Comparison of ENCODE assay signal across 20 mouse cellular contexts in genomic region chr17:63970939-63971338, GRCm38 (mm10).
A peak's percentile ranks its signal among the peaks of the same experiment; 100 is the strongest.
DNase-seq lines count a peak whose midpoint lies in the region; ATAC-seq and TF ChIP-seq lines count a peak whose summit lies in the region.
"Had no signal": no experiment of that assay in that cellular context is flagged by ENCODE, and none has a peak within 500 bp of the region (broad histone marks: within the 10 kb centered on the region; RNA-seq: fewer than 3 reads in every experiment).

No protein-coding gene starts in this region.

- H3K36me3 ChIP-seq in heart, postnatal 0 days (replicated peaks; ENCODE audit: control insufficient read depth, insufficient read depth, low read length), result no peaks in the 10 kb centered on the region
- H3K36me3 ChIP-seq in midbrain, postnatal 0 days (ENCODE audit: insufficient read depth, low read length), result 0 out of 2 replicates have a peak, but pooled peaks cover 2% of the 10 kb centered on the region
- no peaks in the 10 kb centered on the region for H3K36me3 ChIP-seq in midbrain, embryonic 15.5 days (replicated peaks)
- H3K36me3 ChIP-seq: forebrain, embryonic 10.5 days; hindbrain, embryonic 12.5 days had no signal

- no peak overlapping the region for H3K27ac ChIP-seq in heart, postnatal 0 days (ENCODE audit: low read depth)
- H3K27ac ChIP-seq in layer of hippocampus, adult 2 months, result no peak overlapping the region
- H3K27ac ChIP-seq in midbrain, postnatal 0 days (ENCODE audit: low read depth, low read length), result no peak overlapping the region
- H3K27ac ChIP-seq in midbrain, embryonic 15.5 days, result no peak overlapping the region
- H3K27ac ChIP-seq: embryonic facial prominence, embryonic 15.5 days; forebrain, embryonic 10.5 days; hindbrain, embryonic 12.5 days had no signal

- H3K4me3 ChIP-seq in heart, postnatal 0 days (ENCODE audit: low read depth, low read length), result no peak overlapping the region
- no peak overlapping the region for H3K4me3 ChIP-seq in layer of hippocampus, adult 2 months
- H3K4me3 ChIP-seq in midbrain, postnatal 0 days (ENCODE audit: low read depth, low read length), result no peak overlapping the region
- H3K4me3 ChIP-seq in midbrain, embryonic 15.5 days, result no peak overlapping the region
- H3K4me3 ChIP-seq: embryonic facial prominence, embryonic 15.5 days; erythroblast, embryonic 14.5 days; forebrain, embryonic 10.5 days; heart, embryonic 12.5 days; hindbrain, embryonic 12.5 days had no signal

- no peak for ATAC-seq in heart, postnatal 0 days (ENCODE audit: insufficient read depth, low read depth)
- ATAC-seq in midbrain, postnatal 0 days (ENCODE audit: low FRiP score), result no peak
- ATAC-seq in midbrain, embryonic 15.5 days (replicated peaks), result no peak
- no peak for ATAC-seq in megakaryocyte progenitor cell, adult 5-6 weeks (replicated peaks; ENCODE audit: poor library complexity)
- ATAC-seq: forebrain, embryonic 16.5 days; hindbrain, embryonic 16.5 days had no signal

- no peaks in the 10 kb centered on the region for H3K27me3 ChIP-seq in heart, postnatal 0 days (ENCODE audit: control insufficient read depth, insufficient read depth, low read length)
- H3K27me3 ChIP-seq in midbrain, postnatal 0 days (ENCODE audit: insufficient read depth, low read length), result no peaks in the 10 kb centered on the region
- no peaks in the 10 kb centered on the region for H3K27me3 ChIP-seq in midbrain, embryonic 15.5 days (replicated peaks)
- H3K27me3 ChIP-seq: embryonic facial prominence, embryonic 15.5 days; heart, embryonic 12.5 days; hindbrain, embryonic 12.5 days had no signal

- no peak for TF ChIP-seq EP300 in heart, postnatal 0 days (IDR thresholded peaks at IDR 0.05; ENCODE audit: low read depth)

- WGBS in heart, postnatal 0 days, result 73% methylated on average over 1 of the region's 1 CpGs
- WGBS in midbrain, postnatal 0 days, result 96% methylated on average over 1 of the region's 1 CpGs
- WGBS in midbrain, embryonic 15.5 days, result 70% methylated on average over 1 of the region's 1 CpGs

- DNase-seq in heart, postnatal 0 days (ENCODE audit: low spot score), result no peak
- no peak for DNase-seq in heart, adult 8-10 months (ENCODE audit: low spot score)
- no peak for DNase-seq in layer of hippocampus, adult 2 months (ENCODE audit: low spot score in 2 of 2)
- no peak for DNase-seq in layer of hippocampus, postnatal 10 days (ENCODE audit: low spot score in 2 of 2)
- no peak for DNase-seq in midbrain, postnatal 0 days (ENCODE audit: low spot score)
- DNase-seq: adrenal gland, adult 8-10 months; adrenal gland, postnatal 36 days; cerebellum, adult 2 months; cerebellum, postnatal 10 days; gastrocnemius, postnatal 36 days; heart, postnatal 36 days had no signal

- peaks cover 21% of the 10 kb centered on the region for H3K4me1 ChIP-seq in heart, postnatal 0 days (ENCODE audit: control insufficient read depth, insufficient read depth)
- peaks cover 4% of the 10 kb centered on the region; the same call in 1 of the 2 replicates for H3K4me1 ChIP-seq in midbrain, postnatal 0 days (ENCODE audit: insufficient read depth, low read length)
- H3K4me1 ChIP-seq in midbrain, embryonic 15.5 days, result peaks cover 9% of the 10 kb centered on the region
- H3K4me1 ChIP-seq: embryonic facial prominence, embryonic 15.5 days had no signal

- H3K4me2 ChIP-seq in heart, postnatal 0 days (ENCODE audit: low read depth, low read length), result no peak overlapping the region
- no peak overlapping the region for H3K4me2 ChIP-seq in midbrain, postnatal 0 days (ENCODE audit: low read depth, low read length, poor library complexity, severe bottlenecking)
- no peak overlapping the region for H3K4me2 ChIP-seq in midbrain, embryonic 15.5 days
- H3K4me2 ChIP-seq: embryonic facial prominence, embryonic 15.5 days; hindbrain, embryonic 12.5 days had no signal

- TF ChIP-seq CTCF in heart, postnatal 0 days (IDR thresholded peaks at IDR 0.05; ENCODE audit: low read depth), result peak; percentile 14; the same call in 1 of the 2 replicates
- TF ChIP-seq CTCF in layer of hippocampus, adult 2 months (conservative IDR thresholded peaks at IDR 0.05), result peak; percentile 53
- peak; percentile 56 for TF ChIP-seq CTCF in midbrain, postnatal 0 days (IDR thresholded peaks at IDR 0.05)

- H3K9me3 ChIP-seq in heart, postnatal 0 days (replicated peaks; ENCODE audit: control insufficient read depth, low read length), result no peaks in the 10 kb centered on the region
- H3K9me3 ChIP-seq in midbrain, postnatal 0 days (ENCODE audit: low read length), result no peaks in the 10 kb centered on the region
- H3K9me3 ChIP-seq in midbrain, embryonic 15.5 days, result no peaks in the 10 kb centered on the region
- H3K9me3 ChIP-seq: embryonic facial prominence, embryonic 15.5 days; forebrain, embryonic 10.5 days; heart, embryonic 12.5 days; hindbrain, embryonic 12.5 days had no signal

- no peak overlapping the region for H3K9ac ChIP-seq in heart, postnatal 0 days (replicated peaks; ENCODE audit: low read depth, low read length)
- no peak overlapping the region for H3K9ac ChIP-seq in midbrain, postnatal 0 days (replicated peaks; ENCODE audit: low read length, poor library complexity, severe bottlenecking)
- no peak overlapping the region for H3K9ac ChIP-seq in midbrain, embryonic 15.5 days
- H3K9ac ChIP-seq: embryonic facial prominence, embryonic 15.5 days; heart, embryonic 12.5 days; hindbrain, embryonic 12.5 days had no signal
